Mouse (Mus musculus) midbrain, embryonic 13.5 days (tissue): ENCODE results near the gene Ptpn4. TPM values are rescaled to one million over a fixed set of nuclear protein-coding genes. Genes with fewer than 3 reads are reported as not detected.

Experiments
- ATAC-seq: fragments of 200-750 bp; cut with Nextera tagmentation; 2 replicates; pipeline ENCODE4 v1.8.0; 2017; ENCODE audit warnings: mild to moderate bottlenecking, moderate TSS enrichment, moderate library complexity
- H3K27ac ChIP-seq: fragments of 300-500 bp; sonication (generic); 2 replicates; pipeline ENCODE4 v1.5.1; 2015; ENCODE audit warnings: inconsistent platforms, mild to moderate bottlenecking, moderate library complexity
- H3K27me3 ChIP-seq: fragments of 300-500 bp; sonication (generic); 2 replicates; pipeline ENCODE4 v1.6.1; 2015; ENCODE audit warnings: mild to moderate bottlenecking, inconsistent platforms
- H3K36me3 ChIP-seq: fragments of 300-500 bp; sonication (generic); 2 replicates; pipeline ENCODE4 v1.6.1; 2015; ENCODE audit warnings: mild to moderate bottlenecking, inconsistent platforms
- H3K4me1 ChIP-seq: fragments of 300-500 bp; sonication (generic); replicated peaks from 2 replicates; pipeline ENCODE4 v1.6.1; 2015; ENCODE audit warnings: inconsistent platforms
- H3K4me2 ChIP-seq: fragments of 300-500 bp; sonication (generic); replicated peaks from 2 replicates; pipeline ENCODE4 v1.6.1; 2015; ENCODE audit warnings: moderate library complexity, mild to moderate bottlenecking, inconsistent platforms
- H3K4me3 ChIP-seq: fragments of 300-500 bp; sonication (generic); replicated peaks from 2 replicates; pipeline ENCODE4 v1.5.1; 2015; ENCODE audit warnings: mild to moderate bottlenecking, inconsistent platforms
- H3K9ac ChIP-seq: fragments of 300-500 bp; sonication (generic); replicated peaks from 2 replicates; pipeline ENCODE4 v1.6.1; 2015; ENCODE audit warnings: mild to moderate bottlenecking, inconsistent platforms
- H3K9me3 ChIP-seq: fragments of 300-500 bp; sonication (generic); 2 replicates; pipeline ENCODE4 v1.6.1; 2016; ENCODE audit warnings: mild to moderate bottlenecking, inconsistent platforms
- WGBS: fragments of 180-500 bp; shearing (Covaris S2); methylation state at CpG from one replicate; pipeline ENCODE4 v1.1.7; 2015; 5-methylcytosine and 5-hydroxymethylcytosine counted together
- polyA plus RNA-seq: library from polyadenylated mRNA; unstranded; fragments of >200 nt; fragmentation: Nextera tagmentation; extraction: Ambion mirVana; gene quantifications from 2 replicates; pipeline ENCODE4 v1.2.1, GENCODE M21; 2015

Gene Ptpn4
- polyA plus RNA-seq, result 10.6 and 11.8 TPM in 2 replicates

DNA sequence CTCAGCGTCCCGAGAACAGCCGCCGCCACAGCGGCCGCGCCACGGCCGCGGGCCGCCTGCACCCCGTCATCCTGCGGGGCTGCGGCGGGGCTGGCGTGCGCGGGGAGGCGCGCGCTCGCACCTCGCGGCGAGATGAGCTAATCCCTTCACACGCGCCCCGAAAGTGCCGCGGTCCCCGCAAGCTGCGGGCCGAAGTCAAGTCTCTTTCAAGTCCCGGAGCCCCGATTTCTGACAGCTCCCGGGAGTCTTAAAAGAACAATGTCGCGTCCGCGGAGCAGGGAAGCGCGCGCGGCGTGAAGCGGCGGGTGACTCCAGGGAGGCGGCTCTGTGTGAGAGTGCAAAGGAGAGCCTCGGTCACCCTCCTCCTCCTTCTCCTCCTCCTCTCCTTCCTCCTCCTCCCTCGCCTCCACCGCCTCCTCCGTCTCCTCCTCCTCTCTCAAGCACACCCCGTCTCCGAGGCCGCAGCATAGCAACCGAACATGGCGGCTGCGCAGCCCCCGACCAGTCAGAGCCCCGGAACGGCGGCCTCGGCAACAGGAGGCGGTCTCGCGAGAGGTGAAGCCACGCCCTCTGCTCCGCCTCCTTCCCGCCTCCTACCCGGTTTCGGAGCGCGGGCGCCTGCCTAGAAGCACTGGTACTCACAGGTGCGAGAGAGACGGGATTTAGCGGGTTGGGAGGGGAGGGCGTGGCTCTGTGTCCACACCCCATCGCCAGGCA, at the start of gene Ptpn4:
Ptpn4 (minus strand) TSS at position 579 of the 717 bp plus-strand sequence.
- peak; percentile 100 for ATAC-seq
- Histone ChIP-seq H3K4me1 (peaks cover 23% of the 10 kb centered on the region), H3K27ac (peak within 1 kb of the TSS; percentile 94), H3K27me3 (no peaks in the 10 kb centered on the region), H3K9me3 (no peaks in the 10 kb centered on the region), H3K4me3 (peak within 1 kb of the TSS; percentile 82), H3K4me2 (peak within 1 kb of the TSS; percentile 72), H3K36me3 (no peaks in the 10 kb centered on the region), H3K9ac (peak within 1 kb of the TSS; percentile 92)
- WGBS, result under 1% methylated on average over 75 of the region's 79 CpGs

DNA sequence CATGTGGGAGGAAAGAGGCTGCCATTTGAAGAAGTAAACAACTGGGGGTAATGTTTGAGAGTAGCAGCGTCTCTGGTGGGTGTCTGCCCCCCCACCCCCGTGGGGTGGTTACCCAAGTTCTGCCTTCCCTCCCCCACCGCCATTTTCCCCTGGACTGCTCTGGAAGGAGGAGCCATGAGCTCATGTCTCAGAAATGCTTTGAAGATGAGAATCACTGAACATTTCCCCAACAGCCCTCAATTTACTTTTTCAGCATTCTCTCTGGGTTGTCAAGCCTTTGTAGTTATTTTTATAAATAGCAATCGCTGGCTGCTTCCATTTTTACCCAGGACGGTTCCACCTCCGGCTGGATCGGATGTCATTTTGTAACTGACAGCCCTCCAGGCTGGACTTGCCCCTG, 48.9 kb upstream of the Ptpn4 start:
- Histone ChIP-seq H3K4me2 (no peak overlapping the region), H3K36me3 (no peaks in the 10 kb centered on the region), H3K27me3 (no peaks in the 10 kb centered on the region), H3K4me3 (no peak overlapping the region), H3K4me1 (no peaks in the 10 kb centered on the region), H3K9ac (no peak overlapping the region), H3K27ac (no peak overlapping the region), H3K9me3 (no peaks in the 10 kb centered on the region)
- 72% methylated on average over 7 of the region's 7 CpGs for WGBS
- ATAC-seq, result no peak

GRCm38 (mm10) chr1:119884272-119884671, 46.9 kb upstream of the Ptpn4 start:
- H3K36me3 ChIP-seq, result no peaks in the 10 kb centered on the region
- ATAC-seq, result no peak
- WGBS, result 87% methylated on average over 3 of the region's 3 CpGs
- no peak overlapping the region for H3K4me2 ChIP-seq
- H3K4me3 ChIP-seq, result no peak overlapping the region
- H3K27ac ChIP-seq, result no peak overlapping the region
- no peaks in the 10 kb centered on the region for H3K4me1 ChIP-seq
- no peak overlapping the region for H3K9ac ChIP-seq
- no peaks in the 10 kb centered on the region for H3K9me3 ChIP-seq
- H3K27me3 ChIP-seq, result no peaks in the 10 kb centered on the region

DNA sequence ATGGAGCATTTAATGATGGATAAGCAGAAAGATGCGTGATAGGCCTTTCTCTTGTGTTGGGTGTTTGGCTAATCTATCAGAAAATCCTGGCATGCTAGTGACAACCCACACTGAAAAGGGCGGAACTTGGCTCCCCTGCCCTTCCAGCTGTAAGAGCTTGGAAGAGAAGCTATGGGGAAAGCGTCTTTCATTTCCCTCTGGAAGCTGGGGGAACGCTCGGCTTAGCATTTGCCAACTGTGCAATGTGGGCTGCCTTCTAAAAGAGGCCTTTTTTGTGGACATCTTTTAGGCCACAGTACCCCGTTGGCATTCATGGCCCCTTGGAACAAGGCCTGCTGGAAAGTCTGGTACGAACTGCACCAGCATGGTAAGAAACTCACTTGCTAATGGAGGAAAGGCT, 41.5 kb upstream of the Ptpn4 start:
- WGBS, result 83% methylated on average over 7 of the region's 7 CpGs
- no peak for ATAC-seq
- no peak overlapping the region for H3K27ac ChIP-seq

DNA sequence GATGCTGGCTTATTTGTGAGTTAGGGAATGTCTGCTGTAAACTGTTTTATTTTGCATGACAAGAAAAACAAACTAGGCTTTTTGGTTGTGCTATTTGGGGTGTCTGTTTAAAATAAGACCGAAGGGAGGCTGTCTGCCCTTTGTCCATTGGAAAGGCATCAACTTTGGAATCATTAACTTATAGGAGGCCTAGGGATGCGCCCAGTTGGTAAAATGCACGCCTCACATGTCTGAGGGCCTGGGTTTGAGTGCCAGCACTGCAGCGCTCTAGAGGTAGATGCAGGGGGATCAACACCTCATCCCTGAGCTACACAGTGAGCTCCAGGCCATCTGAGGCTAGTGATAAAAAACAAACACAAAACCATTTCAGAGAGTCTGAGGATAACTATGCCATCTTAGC, 40.1 kb upstream of the Ptpn4 start:
- Histone ChIP-seq H3K9me3 (no peaks in the 10 kb centered on the region), H3K27me3 (no peaks in the 10 kb centered on the region), H3K27ac (no peak overlapping the region), H3K4me3 (no peak overlapping the region), H3K9ac (no peak overlapping the region), H3K4me2 (no peak overlapping the region), H3K36me3 (no peaks in the 10 kb centered on the region), H3K4me1 (no peaks in the 10 kb centered on the region)
- ATAC-seq, result no peak
- WGBS, result 89% methylated on average over 4 of the region's 4 CpGs

More for the DNA sequence above, 41.5 kb upstream of the Ptpn4 start:
- Histone ChIP-seq H3K9me3 (no peaks in the 10 kb centered on the region), H3K4me3 (no peak overlapping the region), H3K27me3 (no peaks in the 10 kb centered on the region), H3K9ac (no peak overlapping the region), H3K36me3 (no peaks in the 10 kb centered on the region), H3K4me1 (no peaks in the 10 kb centered on the region), H3K4me2 (no peak overlapping the region)

- Histone ChIP-seq H3K27me3 (no peaks in the 10 kb centered on the region), H3K9me3 (no peaks in the 10 kb centered on the region), H3K4me2 (peak overlapping the region; percentile 22), H3K4me3 (no peak overlapping the region; the same call in 1 of the 2 replicates), H3K4me1 (peaks cover 16% of the 10 kb centered on the region), H3K36me3 (no peaks in the 10 kb centered on the region), H3K27ac (0 out of 2 replicates have a peak overlapping the region, but pooled peaks have one; percentile 25), H3K9ac (peak overlapping the region; percentile 29; the same call in 1 of the 2 replicates)
- WGBS, result 42% methylated on average over 13 of the region's 13 CpGs
- ATAC-seq, result peak; percentile 81
Observed at GRCm38 (mm10) chr1:119868395-119869161, 31.2 kb upstream of the Ptpn4 start.

GRCm38 (mm10) chr1:119867300-119867699, 29.9 kb upstream of the Ptpn4 start:
- Histone ChIP-seq H3K4me3 (no peak overlapping the region), H3K27ac (no peak overlapping the region), H3K27me3 (no peaks in the 10 kb centered on the region), H3K4me1 (peaks cover 16% of the 10 kb centered on the region), H3K9me3 (no peaks in the 10 kb centered on the region), H3K4me2 (no peak overlapping the region), H3K36me3 (no peaks in the 10 kb centered on the region), H3K9ac (no peak overlapping the region)
- 49% methylated on average over 2 of the region's 2 CpGs for WGBS
- no peak for ATAC-seq

GRCm38 (mm10) chr1:119865311-119865710, 27.9 kb upstream of the Ptpn4 start:
- Histone ChIP-seq H3K36me3 (no peaks in the 10 kb centered on the region), H3K4me3 (no peak overlapping the region), H3K9ac (no peak overlapping the region), H3K4me2 (no peak overlapping the region), H3K9me3 (no peaks in the 10 kb centered on the region), H3K4me1 (peaks cover 16% of the 10 kb centered on the region), H3K27me3 (no peaks in the 10 kb centered on the region), H3K27ac (no peak overlapping the region)
- 76% methylated on average over 6 of the region's 6 CpGs for WGBS
- no peak for ATAC-seq

DNA sequence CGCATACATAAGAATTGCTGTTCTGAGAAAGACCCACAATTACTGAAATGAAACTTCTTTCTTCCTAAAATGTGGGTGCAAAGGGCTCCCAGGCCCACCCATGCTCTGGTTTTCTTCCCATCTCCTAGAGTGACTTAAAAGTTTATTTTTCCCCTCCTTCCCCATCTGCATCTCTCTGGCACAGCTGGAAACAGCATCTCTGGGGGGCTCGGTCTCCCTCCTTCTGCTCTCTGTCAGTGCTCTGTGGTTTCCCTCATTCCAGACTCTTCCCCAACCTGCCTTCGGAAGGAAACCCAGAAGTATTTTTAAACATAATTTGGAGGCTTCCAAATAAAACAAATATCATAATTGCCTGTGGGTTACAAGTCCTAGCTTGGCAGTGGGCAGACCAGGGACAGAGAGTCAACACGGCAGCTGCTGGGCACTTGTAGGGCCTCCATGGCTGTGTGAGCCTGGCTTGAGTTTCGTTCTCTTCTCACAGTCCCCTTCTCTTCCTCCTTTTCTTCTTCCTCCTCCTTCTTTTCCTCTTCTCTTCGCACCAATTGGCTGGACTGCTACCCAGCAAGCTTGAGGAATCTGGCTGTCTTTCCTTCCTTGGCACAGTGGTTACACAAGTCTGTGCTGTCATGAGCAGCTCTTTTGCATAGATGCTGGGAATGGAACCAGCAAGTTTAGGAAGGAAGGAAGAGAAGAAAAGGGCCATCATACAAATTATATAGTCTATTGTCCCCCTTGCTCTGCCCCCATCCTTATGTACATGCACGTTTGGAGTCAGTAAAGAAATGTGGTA, 26.3 kb upstream of the Ptpn4 start:
- no peak for ATAC-seq
- Histone ChIP-seq H3K9me3 (no peaks in the 10 kb centered on the region), H3K36me3 (no peaks in the 10 kb centered on the region), H3K4me2 (no peak overlapping the region), H3K4me1 (peaks cover 7% of the 10 kb centered on the region), H3K9ac (no peak overlapping the region), H3K4me3 (no peak overlapping the region), H3K27me3 (no peaks in the 10 kb centered on the region), H3K27ac (no peak overlapping the region)
- 82% methylated on average over 7 of the region's 7 CpGs for WGBS

GRCm38 (mm10) chr1:119859566-119859965, 22.2 kb upstream of the Ptpn4 start:
- 86% methylated on average over 5 of the region's 5 CpGs for WGBS

DNA sequence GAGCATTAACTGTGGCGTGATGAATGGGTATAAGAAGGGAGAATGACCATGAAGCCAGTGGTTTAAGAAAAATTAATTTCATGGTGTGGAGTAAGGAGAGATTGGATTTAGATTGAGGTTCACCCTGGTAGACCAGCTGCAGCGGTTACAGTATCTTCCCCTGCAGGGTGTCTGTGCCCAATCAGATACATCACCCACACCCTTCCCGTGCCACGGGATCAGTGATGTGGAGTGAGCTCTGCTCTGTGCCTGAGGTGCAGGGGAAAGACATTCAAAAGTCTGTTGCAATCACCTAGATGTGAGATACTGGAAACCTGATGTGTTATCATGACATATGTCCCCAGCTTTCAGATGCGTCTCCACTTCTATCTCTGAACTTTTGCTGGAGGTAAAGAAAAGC, 15.6 kb upstream of the Ptpn4 start:
- Histone ChIP-seq H3K4me3 (no peak overlapping the region), H3K27ac (no peak overlapping the region), H3K9me3 (peaks cover 2% of the 10 kb centered on the region), H3K36me3 (no peaks in the 10 kb centered on the region), H3K4me1 (no peaks in the 10 kb centered on the region), H3K4me2 (no peak overlapping the region), H3K9ac (no peak overlapping the region), H3K27me3 (no peaks in the 10 kb centered on the region)
- no peak for ATAC-seq
- 82% methylated on average over 5 of the region's 5 CpGs for WGBS

More at GRCm38 (mm10) chr1:119859566-119859965, 22.2 kb upstream of the Ptpn4 start:
- H3K4me2 ChIP-seq, result no peak overlapping the region
- H3K4me3 ChIP-seq, result no peak overlapping the region
- H3K27me3 ChIP-seq, result no peaks in the 10 kb centered on the region
- no peak for ATAC-seq
- no peaks in the 10 kb centered on the region for H3K36me3 ChIP-seq
- H3K9ac ChIP-seq, result no peak overlapping the region
- H3K4me1 ChIP-seq, result no peaks in the 10 kb centered on the region
- peaks cover 3% of the 10 kb centered on the region for H3K9me3 ChIP-seq
- no peak overlapping the region for H3K27ac ChIP-seq

GRCm38 (mm10) chr1:119852339-119852738, 14.9 kb upstream of the Ptpn4 start:
- H3K9me3 ChIP-seq, result no peaks in the 10 kb centered on the region
- no peak overlapping the region for H3K4me3 ChIP-seq
- no peak overlapping the region for H3K27ac ChIP-seq
- ATAC-seq, result no peak
- H3K9ac ChIP-seq, result no peak overlapping the region
- no peak overlapping the region for H3K4me2 ChIP-seq
- no peaks in the 10 kb centered on the region for H3K27me3 ChIP-seq
- 89% methylated on average over 4 of the region's 4 CpGs for WGBS
- no peaks in the 10 kb centered on the region for H3K36me3 ChIP-seq
- H3K4me1 ChIP-seq, result no peaks in the 10 kb centered on the region
